Mouse (Mus musculus) splenic B cell, adult 2 months (primary cell): Measurements from ENCODE around the gene Tnrc18.

Source experiments
- DNase-seq: peaks from one replicate; pipeline ENCODE4 v3.0.0-alpha.2; 2011; ENCODE audit warnings: low read depth, low spot score
- H3K27me3 ChIP-seq: 2 replicates; pipeline ENCODE4 v1.6.1; 2012; ENCODE audit warnings: mild to moderate bottlenecking, low read length, moderate library complexity, mixed read lengths; ENCODE audit not compliant: control insufficient read depth, poor library complexity, insufficient read depth, severe bottlenecking
- H3K36me3 ChIP-seq: 2 replicates; pipeline ENCODE4 v1.6.1; 2012; ENCODE audit warnings: mild to moderate bottlenecking, low read length, moderate library complexity, mixed read lengths; ENCODE audit not compliant: control insufficient read depth, poor library complexity, insufficient read depth, severe bottlenecking

The Tnrc18 gene

DNA sequence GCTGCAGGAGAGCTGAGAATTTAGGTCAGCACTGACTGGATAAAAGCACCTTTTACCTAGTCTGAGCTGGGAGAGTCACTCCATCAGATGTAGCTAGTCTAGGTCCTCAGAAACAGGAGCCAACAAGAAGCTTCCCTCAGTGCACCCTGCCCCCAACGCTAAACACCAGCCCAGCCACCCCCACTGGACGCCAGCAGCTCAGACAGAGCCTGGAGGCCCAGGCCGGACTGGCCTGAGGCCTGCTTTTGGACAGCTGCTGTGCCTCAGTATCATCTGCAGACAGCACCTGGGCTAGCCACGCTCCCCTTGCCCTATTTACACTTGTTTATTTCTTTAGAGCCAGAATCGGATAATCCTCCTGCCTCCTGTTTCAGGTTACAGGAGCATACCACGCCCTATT is 19.4 kb upstream of the Tnrc18 start:
- Histone ChIP-seq H3K27me3 (no peaks in the 10 kb centered on the region), H3K36me3 (no peaks in the 10 kb centered on the region)
- DNase-seq: no peak

DNA sequence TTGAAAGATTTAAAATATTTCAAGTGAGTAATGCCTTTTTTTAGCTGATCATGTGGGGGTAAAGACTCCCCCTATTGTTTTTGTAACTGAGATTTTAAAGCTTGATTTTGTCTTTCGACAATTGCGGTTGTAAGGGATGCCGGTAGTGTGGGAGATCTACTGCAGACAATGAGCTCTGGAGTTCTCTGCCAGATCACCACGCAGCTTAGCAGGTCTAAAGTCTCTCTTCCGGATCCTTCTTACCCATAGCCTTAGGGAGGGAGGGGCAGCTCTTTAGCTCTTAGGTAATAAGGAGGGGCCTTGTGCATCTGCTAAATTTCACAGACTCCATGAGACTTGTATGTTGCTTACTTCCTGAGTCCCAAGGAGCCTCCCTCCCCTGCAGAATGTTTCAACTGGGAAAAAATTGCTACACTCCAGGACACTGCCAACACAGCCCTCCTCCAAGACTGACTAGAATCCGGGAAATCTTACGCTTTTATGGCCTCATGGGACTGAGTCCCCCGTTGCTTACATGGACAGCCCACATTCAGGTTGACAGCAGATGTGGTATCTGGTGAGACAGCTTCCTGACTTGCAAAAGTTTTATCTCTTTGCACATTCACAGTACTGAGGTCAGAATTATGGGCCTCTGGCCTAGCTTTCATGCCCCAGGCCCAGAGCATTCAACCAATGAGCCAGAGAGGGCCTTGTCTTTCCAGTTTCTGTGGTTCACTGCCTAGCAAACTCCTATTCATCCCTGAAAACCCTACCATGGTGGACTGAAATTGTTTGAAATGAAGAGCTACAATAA is 16.4 kb upstream of the Tnrc18 start:
- Histone ChIP-seq H3K27me3 (no peaks in the 10 kb centered on the region), H3K36me3 (no peaks in the 10 kb centered on the region)
- no peak for DNase-seq

- H3K27me3 ChIP-seq: no peaks in the 10 kb centered on the region
- DNase-seq: no peak
Measured at GRCm38 (mm10) chr5:142826131-142826530, 8.7 kb upstream of the Tnrc18 start.

DNA sequence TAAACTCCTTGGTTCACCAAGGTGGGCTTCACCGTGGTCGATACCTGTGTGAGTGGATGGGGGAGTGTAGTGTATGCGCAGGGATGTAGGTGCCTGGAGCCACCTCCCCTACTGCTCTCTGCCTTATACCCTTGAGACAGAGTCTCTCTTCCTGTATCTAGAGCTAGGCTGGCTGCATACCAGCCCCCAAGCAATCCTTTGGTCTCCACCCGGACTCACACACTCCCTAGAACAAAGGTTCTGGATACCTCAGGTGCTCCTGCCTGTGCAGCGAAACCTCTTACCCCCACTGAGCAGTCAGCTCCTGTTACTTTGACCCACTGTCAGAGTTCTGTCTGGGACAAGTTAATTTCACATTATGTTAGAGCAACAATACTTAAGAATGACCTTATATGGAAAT is 8.2 kb upstream of the Tnrc18 start:
- H3K27me3 ChIP-seq: no peaks in the 10 kb centered on the region
- DNase-seq: no peak
- H3K36me3 ChIP-seq: no peaks in the 10 kb centered on the region

More at GRCm38 (mm10) chr5:142826131-142826530, 8.7 kb upstream of the Tnrc18 start:
- no peaks in the 10 kb centered on the region for H3K36me3 ChIP-seq

GRCm38 (mm10) chr5:142824091-142824490 is 6.6 kb upstream of the Tnrc18 start:
- Histone ChIP-seq H3K27me3 (no peaks in the 10 kb centered on the region), H3K36me3 (no peaks in the 10 kb centered on the region)
- DNase-seq: no peak

DNA sequence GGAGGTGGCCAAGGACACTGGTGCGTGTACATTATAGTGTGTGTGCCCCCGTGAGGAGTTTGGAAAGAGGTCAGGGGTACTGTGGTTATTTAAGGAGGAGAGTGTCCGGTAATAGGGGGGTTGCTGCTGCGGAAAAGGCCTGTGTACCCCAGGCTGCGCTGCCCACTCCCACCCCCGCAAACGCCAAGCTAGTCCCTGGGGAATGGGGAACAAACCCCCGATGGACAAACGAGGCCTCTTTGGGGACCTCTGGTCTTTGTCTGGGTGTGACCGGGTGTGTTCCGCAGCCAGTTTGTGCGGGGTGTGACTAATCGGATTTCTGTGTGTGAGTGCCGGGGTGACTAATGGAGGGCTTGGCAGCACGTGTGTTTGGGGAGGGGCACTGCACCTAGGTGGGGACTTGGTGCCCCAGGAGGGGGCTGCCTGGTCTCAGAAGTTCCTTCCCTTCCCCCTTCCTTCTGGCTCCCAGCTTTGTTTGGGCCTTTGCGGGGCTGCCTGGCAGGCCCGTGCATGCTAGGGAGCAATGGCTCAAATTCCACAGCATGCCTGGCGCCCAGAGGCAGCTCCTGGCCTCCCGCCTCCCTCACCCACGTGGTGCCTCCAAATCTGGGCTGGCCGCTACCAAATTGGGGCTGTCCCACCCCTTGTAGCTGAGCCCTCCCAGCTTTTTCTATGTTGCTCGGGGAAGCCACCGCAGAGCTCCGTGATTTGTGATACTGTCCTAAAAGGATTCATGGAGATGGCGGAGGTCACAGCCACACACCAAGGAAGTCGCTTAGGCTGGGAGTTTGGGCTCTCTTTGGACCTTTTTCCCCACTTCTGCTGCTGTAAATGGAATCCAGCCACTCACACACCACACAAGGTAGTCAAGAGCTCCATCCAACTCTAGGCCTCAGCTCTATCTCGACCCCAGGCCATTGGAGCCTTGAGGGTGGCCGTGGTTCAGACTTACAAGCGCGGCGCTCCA is 5.9 kb upstream of the Tnrc18 start:
- no peaks in the 10 kb centered on the region for H3K36me3 ChIP-seq
- no peaks in the 10 kb centered on the region for H3K27me3 ChIP-seq
- peak; percentile 24 for DNase-seq

DNA sequence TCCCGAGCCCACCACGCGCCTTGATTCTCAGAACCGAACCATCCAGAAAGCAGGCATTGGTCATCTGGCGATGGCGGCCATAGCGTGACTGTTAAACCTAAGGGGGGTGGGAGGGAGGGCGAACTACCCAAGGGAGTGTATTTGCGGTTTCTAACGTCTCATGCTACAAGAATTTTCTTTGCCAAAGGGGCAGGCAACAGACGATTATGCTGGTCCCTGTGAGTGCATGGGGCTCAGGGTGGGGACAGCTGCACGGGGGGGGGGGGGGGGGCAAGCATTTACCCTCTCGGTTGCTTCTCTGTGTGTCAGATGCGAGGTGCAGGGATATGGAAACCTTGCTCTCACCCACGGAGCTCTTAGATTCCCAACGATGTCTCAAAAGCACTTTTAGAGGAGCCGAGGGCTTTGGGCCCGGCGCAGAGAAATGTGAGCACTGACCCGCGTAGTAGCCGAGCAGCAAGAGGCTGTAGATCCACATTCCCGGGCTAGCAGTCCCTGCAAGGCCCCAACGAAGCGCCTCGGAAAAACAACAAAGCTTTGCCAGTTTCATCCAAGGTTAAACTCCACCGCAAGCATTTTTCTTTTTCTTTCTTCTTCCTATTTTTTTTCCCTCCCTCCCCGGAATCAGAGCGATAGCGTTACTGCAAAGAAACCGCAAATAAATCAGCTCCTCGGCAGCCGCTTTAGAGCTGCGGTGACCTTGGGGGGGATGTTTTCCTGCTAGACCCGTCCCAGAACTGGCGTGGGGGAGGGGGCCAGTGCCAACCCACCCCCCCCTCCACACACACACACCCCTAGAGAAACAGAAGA is 5.0 kb upstream of the Tnrc18 start:
- DNase-seq: peak; percentile 24
- H3K36me3 ChIP-seq: no peaks in the 10 kb centered on the region

DNA sequence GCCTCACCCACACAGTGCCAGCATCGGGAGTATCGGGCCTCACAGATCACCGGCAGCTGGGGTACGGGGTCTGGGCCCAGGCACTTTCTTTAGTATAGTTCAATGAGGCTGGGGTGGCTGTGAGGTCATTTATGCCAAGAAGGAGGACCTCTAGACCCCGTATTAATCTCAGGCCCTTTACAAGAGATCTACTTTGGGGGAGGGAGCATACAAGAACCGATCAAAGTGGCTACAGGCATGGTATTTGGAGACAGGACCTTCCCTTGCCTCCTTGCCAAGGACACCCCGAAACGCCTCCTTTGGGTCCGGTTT is 4.5 kb upstream of the Tnrc18 start:
- Histone ChIP-seq H3K27me3 (peaks cover 2% of the 10 kb centered on the region; the same call in 1 of the 2 replicates), H3K36me3 (no peaks in the 10 kb centered on the region)
- DNase-seq: no peak

More for the DNA sequence above, 5.0 kb upstream of the Tnrc18 start:
- H3K27me3 ChIP-seq: peaks cover 2% of the 10 kb centered on the region; the same call in 1 of the 2 replicates

- Histone ChIP-seq H3K36me3 (no peaks in the 10 kb centered on the region), H3K27me3 (peaks cover 2% of the 10 kb centered on the region; the same call in 1 of the 2 replicates)
- DNase-seq: peak; percentile 50
Measured at GRCm38 (mm10) chr5:142821266-142821973, 4.0 kb upstream of the Tnrc18 start.

GRCm38 (mm10) chr5:142820276-142821265 is 3.1 kb upstream of the Tnrc18 start:
- H3K36me3 ChIP-seq: no peaks in the 10 kb centered on the region
- H3K27me3 ChIP-seq: peaks cover 2% of the 10 kb centered on the region; the same call in 1 of the 2 replicates
- peak; percentile 40 for DNase-seq

GRCm38 (mm10) chr5:142819385-142820275 is 2.2 kb upstream of the Tnrc18 start:
- peaks cover 2% of the 10 kb centered on the region; the same call in 1 of the 2 replicates for H3K27me3 ChIP-seq
- H3K36me3 ChIP-seq: no peaks in the 10 kb centered on the region
- peak; percentile 22 for DNase-seq
